Mouse (Mus musculus) adrenal gland, postnatal 14 days (tissue): ENCODE data around the gene Lrrc3. TPM values are rescaled to one million over a fixed set of nuclear protein-coding genes. Genes with fewer than 3 reads are reported as not detected.
A peak's percentile ranks its signal among the peaks of the same experiment; 100 is the strongest.
"Not testable (repeated sequence)": the region's sequence is repeated elsewhere in the genome, so short reads cannot be mapped to it uniquely, and the experiment has no call there.

Source experiments
- DNase-seq: peaks from one replicate; pipeline ENCODE4 v3.0.0; 2021; ENCODE audit warnings: mixed read lengths
- long read RNA-seq, 2 experiments: library from polyadenylated mRNA; stranded (forward); transcript quantifications; one replicate each; pipeline ENCODE4 v2.0.0; 2021
- total RNA-seq: library from RNA; stranded (reverse); gene quantifications from 2 replicates; pipeline ENCODE4 v1.2.3, GENCODE M21; 2021

Gene Lrrc3
- total RNA-seq = 7.6 and 14.0 TPM in 2 replicates
- long read RNA-seq, experiment 1, full-length matches to known transcripts = 2 of 2 reads
- long read RNA-seq, experiment 1, partial matches to known transcripts = 0 of 2 reads
- long read RNA-seq, experiment 1, other reads (novel, unspliced or antisense) = 0 of 2 reads
- long read RNA-seq, experiment 2 = 0 reads

DNA sequence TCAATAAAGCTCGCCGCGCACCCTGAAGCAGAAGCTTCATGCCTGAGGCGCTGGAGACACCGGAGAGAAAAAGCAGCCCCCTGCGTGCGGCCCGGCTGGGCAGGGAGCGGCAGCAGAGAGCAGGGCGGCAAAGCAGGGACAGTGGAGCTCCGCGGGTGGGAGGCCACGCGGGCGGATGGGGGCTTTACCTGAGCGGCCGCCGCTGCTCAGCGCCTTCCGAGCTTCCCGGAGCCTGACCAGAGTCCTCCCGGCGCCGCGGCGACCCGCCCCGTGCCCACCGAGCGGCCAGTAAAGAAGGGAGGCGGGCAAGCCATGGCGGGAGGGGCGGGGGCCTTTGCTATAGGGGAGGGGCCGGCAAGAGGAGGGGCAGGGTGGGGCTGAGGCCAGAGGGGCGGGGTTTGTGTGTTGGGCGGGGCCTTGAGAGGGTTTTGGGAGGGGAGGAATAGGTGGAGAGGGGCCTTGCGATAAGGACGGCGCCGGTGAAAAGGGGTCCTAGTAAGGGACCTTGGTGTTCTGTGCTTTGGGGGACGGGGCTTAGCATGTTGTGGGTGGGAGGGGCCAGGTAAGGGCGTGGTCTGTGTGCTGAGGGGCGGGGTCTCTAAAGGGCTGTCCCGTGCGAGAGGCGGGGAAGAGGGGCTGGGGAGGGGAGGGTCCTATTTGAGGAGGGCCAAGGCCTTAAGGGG lies at the start of gene Lrrc3:
Gene Lrrc3, minus strand, starts transcription at position 326 of the 683 bp plus-strand sequence.
- DNase-seq = peak; percentile 84

DNA sequence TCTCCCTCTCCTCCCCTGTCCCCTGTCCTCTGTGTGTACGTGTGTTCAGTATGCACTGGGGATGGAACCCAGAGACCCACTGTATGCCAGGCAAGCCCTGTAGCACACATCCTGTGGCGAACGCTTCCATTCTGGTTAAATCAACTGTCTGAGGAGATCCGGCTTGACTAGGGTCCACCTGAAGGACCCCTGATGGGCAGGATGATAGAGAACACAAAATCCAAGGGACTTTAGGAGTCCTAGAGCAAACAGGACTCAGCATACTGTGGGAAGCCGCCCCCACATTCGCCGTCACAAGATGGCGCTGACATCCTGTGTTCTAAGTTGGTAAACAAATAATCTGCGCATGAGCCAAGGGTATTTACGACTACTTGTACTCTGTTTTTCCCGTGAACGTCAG lies 48.1 kb upstream of the Lrrc3 start:
- not testable (repeated sequence) for DNase-seq

GRCm38 (mm10) chr10:77939685-77940084 lies 37.3 kb upstream of the Lrrc3 start:
- no peak for DNase-seq

GRCm38 (mm10) chr10:77927375-77927774 lies 25.0 kb upstream of the Lrrc3 start:
- DNase-seq = no peak

DNA sequence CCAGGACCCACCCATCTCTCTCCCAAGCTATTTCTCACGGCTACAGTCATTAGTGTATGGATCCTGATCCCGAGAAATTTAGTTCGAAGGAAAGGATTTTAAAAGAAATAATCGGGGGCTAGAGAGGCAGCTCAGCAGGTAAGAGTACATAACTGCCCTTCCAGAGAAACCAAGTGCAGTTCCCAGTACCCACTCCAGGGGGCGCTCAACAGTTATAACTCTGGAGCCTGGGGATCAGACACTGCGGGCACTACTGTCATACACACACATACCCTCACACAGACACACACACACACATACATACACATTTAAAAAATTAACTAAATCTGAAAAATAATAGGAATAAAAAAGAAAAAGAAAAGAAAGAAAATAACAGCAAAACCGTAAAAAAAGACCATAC lies 23.8 kb upstream of the Lrrc3 start:
- peak; percentile 70 for DNase-seq

- DNase-seq = no peak
These were observed 20.3 kb upstream of the Lrrc3 start for GRCm38 (mm10) chr10:77922681-77923080.

GRCm38 (mm10) chr10:77921009-77921408 lies 18.7 kb upstream of the Lrrc3 start:
- no peak for DNase-seq

GRCm38 (mm10) chr10:77916636-77917335 lies 14.4 kb upstream of the Lrrc3 start:
- DNase-seq = peak; percentile 84

- no peak for DNase-seq
These were observed 11.0 kb upstream of the Lrrc3 start for GRCm38 (mm10) chr10:77913292-77913691.

DNA sequence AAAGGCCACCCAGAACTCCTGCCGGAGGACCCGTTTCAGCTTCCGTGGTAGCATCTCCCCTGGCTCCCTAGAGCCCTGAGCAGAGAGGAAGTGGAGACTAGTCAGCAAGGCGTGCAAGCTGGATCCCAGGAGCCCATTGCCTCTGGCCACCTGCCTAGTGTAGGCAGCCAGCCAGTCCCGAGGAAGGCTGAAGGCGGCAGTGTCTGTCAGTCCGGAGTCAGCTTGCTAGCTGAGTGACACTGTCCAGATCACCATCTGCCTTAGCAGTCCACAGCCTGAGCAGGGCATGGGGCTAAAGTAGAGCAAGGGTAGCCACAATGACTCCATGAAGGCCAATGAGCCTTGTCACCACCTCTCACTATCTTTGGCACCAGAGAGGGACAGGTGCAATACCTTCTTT lies 10.3 kb upstream of the Lrrc3 start:
- peak; percentile 74 for DNase-seq

GRCm38 (mm10) chr10:77902894-77903715 lies 769 bp upstream of the Lrrc3 start:
- peak; percentile 65 for DNase-seq

DNA sequence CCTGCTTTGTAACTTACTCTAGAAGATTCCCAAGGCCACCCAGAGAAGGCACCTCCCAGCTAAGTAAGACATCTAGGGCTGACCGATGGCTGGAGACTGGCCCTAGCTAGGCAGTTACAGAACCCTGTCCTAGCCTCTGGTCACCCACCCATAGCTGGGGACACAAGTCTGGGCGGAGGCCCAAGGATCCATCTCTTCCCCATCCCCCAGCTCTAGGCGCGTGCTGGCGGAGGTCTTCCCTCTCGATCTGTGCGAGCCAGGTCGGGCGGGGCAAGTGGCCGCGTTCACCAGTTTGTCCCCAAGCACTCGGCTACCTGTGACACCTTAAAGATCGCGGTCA lies 495 bp downstream of the Lrrc3 start:
- no peak for DNase-seq

DNA sequence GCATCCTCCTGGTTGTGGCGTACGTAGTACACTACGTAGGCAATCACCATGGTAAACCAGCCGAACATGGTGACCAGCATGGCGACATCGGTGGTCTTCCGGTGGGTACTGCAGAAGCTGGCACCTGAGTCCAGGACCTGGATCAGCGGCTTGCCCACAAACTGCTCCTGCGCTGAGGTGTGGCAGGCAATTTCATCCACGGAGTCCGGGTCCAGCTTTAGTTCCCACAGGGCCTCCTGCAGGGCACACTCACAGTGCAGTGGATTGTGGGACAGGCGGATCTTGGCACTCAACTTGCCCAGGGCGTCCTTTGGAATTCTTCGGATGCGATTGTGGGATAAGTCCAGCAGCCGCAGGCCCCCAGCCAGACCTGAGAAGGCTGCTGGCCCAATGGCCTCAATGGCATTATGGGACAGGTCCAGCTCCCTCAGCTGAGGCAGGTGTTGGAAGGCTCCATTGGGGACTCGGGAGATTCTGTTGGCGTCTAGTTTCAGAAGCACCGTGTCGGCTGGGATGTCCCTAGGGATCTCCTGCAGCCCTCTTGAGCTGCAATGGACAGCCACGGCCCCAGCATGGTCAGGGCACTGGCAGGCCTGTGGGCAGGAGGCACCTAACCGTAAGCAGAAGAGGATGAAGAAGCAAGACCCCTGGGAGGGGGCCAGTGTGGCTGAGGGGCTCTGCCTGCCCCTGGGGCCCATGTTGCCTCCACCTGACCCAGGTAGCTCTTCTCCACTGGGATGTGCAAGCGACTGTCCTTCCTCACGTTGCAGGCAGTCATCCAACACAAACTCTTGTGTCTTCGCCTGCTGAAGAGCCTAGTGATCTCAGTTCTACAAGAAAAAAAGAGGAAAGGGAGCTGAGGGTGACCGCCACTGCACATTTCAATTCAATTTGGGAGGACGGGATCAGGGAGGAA lies 1.2 kb downstream of the Lrrc3 start:
- no peak for DNase-seq

DNA sequence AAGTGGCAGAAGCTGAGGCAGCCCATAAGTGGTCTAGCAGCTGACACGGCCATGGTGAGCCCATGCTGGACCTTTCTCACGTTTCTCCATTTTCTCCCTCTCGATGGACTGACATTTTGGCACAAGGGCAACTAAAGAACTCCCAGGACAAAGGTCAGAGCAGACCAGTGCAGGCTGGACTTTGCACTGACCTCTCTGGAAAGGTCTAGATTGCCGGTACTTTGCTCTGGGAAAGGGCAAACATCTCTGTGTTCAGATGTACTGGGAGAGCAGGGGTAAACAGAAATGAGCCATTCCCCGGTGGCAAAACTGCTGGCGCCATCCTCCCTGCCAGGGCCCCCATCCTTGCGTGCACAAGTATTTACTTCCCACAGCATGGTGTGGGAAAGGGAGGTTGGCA lies 2.2 kb downstream of the Lrrc3 start:
- no peak for DNase-seq

- peak; percentile 27 for DNase-seq
These were observed 6.8 kb downstream of the Lrrc3 start for GRCm38 (mm10) chr10:77895562-77895961.

DNA sequence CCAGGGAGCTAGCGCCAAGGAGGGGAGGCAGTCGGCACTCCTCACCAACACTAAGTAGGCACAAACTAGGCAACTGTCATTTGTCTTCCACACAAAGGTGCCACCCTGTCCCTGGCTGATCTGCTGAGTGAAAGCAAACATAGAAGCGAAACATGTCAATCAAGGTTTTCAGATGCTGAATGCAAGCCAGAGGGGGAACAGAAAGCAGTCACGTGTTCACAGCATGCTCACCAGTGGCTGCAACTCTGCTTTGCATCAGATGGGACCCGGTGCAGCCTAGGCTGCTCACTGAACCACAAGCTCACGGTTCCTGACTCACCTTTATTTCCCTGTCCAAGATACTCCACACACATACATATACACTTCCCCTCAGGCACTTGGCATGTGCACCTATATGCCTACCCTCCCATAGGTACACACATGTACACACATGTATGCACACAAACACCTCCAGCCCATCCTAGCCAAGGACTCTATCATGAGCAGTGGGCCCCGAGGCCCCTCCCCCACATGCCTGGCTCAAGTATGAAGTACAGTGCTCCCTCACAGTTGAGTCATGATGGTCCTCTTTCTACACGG lies 11.3 kb downstream of the Lrrc3 start:
- DNase-seq = no peak

DNA sequence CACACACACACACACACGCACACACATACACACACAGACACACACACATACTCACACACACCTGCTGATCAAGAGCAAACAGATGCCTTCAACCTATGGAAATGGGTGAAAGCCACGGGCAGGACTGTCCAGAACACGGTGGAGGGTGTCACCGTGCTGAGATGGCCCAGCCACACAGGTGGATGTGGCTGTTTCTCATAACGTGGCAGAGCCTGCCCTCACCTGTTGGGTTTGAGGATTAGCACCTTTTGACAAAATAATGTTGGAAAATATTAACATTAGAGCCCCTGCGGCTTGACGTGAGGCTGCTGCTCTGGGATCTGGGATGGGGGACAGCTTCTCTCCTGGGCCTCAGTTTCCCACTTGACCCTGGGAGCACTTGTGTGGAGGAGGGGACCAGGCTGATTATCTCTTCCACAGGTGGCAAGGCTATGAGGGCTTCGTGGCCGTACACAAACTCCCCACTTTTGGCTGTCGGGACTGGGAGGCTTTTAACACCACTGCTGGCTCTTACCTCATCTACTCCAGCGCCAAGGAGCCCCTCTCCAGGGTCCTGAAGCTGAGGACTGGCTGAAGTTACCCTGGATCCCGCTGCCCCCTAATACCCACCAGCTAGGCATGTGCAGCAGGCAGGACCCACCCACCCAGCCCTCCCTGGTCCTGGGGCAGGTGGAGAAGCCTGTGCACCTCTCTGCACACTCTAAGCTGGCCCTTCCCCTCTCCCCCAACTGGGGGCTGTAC lies 16.2 kb downstream of the Lrrc3 start:
- DNase-seq = peak; percentile 27

GRCm38 (mm10) chr10:77882553-77882952 lies 19.8 kb downstream of the Lrrc3 start:
- no peak for DNase-seq

- no peak for DNase-seq
These were observed 22.0 kb downstream of the Lrrc3 start for GRCm38 (mm10) chr10:77880305-77880704.

DNA sequence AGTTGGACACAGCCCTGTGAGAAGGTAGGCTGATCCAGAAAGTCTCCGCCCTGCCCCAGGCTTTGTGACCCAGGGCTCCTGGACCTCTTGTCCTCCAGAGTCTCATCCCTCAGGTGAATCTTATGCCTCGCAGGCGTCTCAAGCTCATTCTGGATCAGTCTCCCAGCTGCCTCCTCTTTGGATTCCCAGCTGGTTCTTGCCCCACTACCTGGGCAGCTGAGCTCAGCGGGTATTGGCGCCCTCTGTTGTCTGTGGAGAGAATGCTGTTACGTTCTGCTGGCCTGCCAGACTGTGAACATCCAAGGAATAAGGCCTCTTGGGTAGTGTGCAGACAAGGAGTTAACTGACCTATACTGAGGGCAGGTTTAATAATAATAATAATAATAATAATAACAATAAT lies 23.4 kb downstream of the Lrrc3 start:
- peak; percentile 53 for DNase-seq

DNA sequence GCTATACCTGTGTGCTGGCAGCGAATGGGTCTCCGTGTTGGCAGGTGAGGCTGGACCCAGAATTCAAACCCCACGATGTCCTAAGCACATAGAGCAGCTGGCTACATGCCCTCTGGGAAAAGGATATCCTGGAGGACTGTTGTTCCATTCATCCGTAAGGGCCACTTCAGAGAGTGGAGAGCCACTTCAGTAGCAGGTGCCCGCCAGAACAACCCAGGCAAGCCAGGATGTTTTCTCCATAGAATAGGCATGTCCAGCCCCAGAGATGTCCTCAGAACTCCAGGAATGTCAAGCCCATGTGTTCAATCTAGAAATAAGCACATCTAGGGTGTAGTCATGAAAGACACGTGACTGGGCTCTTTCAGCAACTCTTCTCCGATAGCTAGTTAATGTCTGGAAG lies 32.7 kb downstream of the Lrrc3 start:
- DNase-seq = no peak
